Mouse (Mus musculus) myocyte (in vitro differentiated cells): ENCODE data around the gene Rnf217.

Experiments used
- CEBPB ChIP-seq: IDR thresholded peaks from 2 replicates; pipeline ENCODE4 v1.6.1; 2011; ENCODE audit warnings: mild to moderate bottlenecking, moderate library complexity; ENCODE audit not compliant: poor library complexity, insufficient read depth, severe bottlenecking
- E2F4 ChIP-seq: IDR thresholded peaks from one replicate; pipeline ENCODE4 v1.6.1; 2011; ENCODE audit warnings: mild to moderate bottlenecking, control low read depth, moderate library complexity; ENCODE audit not compliant: insufficient read depth
- MAX ChIP-seq: IDR thresholded peaks from one replicate; pipeline ENCODE4 v1.6.1; 2011; ENCODE audit warnings: low read depth, mild to moderate bottlenecking, control low read depth
- MYOD1 ChIP-seq, 3 experiments: IDR thresholded peaks; one replicate each; pipeline ENCODE4 v1.6.1; 2011; ENCODE audit warnings: control low read depth in 2 of 3, low read depth in 2 of 3, mild to moderate bottlenecking in 2 of 3, moderate library complexity in 1 of 3; ENCODE audit not compliant: insufficient read length in 2 of 3, control insufficient read depth in 1 of 3
- MYOG ChIP-seq, 3 experiments: IDR thresholded peaks; one replicate each; pipeline ENCODE4 v1.6.1; 2011; ENCODE audit warnings: control low read depth in 2 of 3, low read depth in 2 of 3, mild to moderate bottlenecking in 2 of 3; ENCODE audit not compliant: insufficient read length in 2 of 3, control insufficient read depth in 1 of 3, insufficient read depth in 1 of 3
- POLR2A ChIP-seq: IDR thresholded peaks from one replicate; pipeline ENCODE4 v1.6.1; 2011; ENCODE audit warnings: low read depth, mild to moderate bottlenecking, control low read depth, moderate library complexity; ENCODE audit not compliant: insufficient read length
- TCF12 ChIP-seq: IDR thresholded peaks from one replicate; pipeline ENCODE4 v1.6.1; 2011; ENCODE audit warnings: mild to moderate bottlenecking, control low read depth; ENCODE audit not compliant: poor library complexity, insufficient read depth, severe bottlenecking
- TCF3 ChIP-seq: IDR thresholded peaks from one replicate; pipeline ENCODE4 v1.6.1; 2011; ENCODE audit warnings: low read depth, control low read depth; ENCODE audit not compliant: insufficient read length
- USF1 ChIP-seq: IDR thresholded peaks from one replicate; pipeline ENCODE4 v1.6.1; 2011; ENCODE audit warnings: low read depth, mild to moderate bottlenecking, control low read depth, moderate library complexity

DNA sequence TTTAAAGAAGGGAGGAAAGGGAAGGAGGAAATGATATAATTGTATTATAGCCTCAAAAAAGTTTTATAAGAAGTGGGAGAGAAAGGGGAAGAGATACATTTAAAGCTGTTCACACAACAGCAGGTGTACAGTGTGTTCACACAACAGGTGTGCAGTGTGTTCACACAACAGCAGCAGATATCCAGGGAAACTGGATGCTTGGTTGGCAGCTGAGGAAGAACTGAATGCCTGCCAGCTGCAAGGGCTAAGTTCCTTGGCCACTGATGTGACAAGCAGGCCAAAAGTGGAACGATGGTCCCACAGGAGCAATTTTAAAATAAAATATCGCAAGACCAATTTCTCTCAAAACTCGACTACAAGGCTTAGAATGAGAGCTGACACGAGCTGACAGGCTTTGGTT lies 35.7 kb downstream of the Rnf217 start:
- TF ChIP-seq POLR2A = no peak
- peak; percentile 63 for TF ChIP-seq TCF12
- no peak for TF ChIP-seq USF1
- TF ChIP-seq MYOG (IDR thresholded peaks at IDR 0.05; ENCODE audit: control insufficient read depth in 1 of 3, insufficient read depth in 1 of 3, insufficient read length in 2 of 3, low read depth in 2 of 3) = peak; percentile 49 to 93 (median 72)
- no peak for TF ChIP-seq CEBPB
- TF ChIP-seq MAX = no peak
- TF ChIP-seq E2F4 = no peak
- peak; percentile 15 to 93 (median 88) for TF ChIP-seq MYOD1 (IDR thresholded peaks at IDR 0.05; ENCODE audit: control insufficient read depth in 1 of 3, insufficient read length in 2 of 3, low read depth in 2 of 3)
- peak; percentile 71 for TF ChIP-seq TCF3
